Mouse (Mus musculus) ES-Bruce4 (cell line): Measurements from ENCODE around the gene Polr3e. TPM values are rescaled to one million over a fixed set of nuclear protein-coding genes. Genes with fewer than 3 reads are reported as not detected.
"Not testable (repeated sequence)": the region's sequence is repeated elsewhere in the genome, so short reads cannot be mapped to it uniquely, and the experiment has no call there.

Source experiments
- H3K27ac ChIP-seq: 2 replicates; pipeline ENCODE4 v1.5.1; 2012; ENCODE audit warnings: low read length, inconsistent platforms; ENCODE audit not compliant: insufficient read depth
- H3K27me3 ChIP-seq: 2 replicates; pipeline ENCODE4 v1.6.1; 2012; ENCODE audit warnings: mild to moderate bottlenecking, low read length, inconsistent platforms; ENCODE audit not compliant: control insufficient read depth, poor library complexity, insufficient read depth, severe bottlenecking
- H3K36me3 ChIP-seq: 2 replicates; pipeline ENCODE4 v1.6.1; 2012; ENCODE audit warnings: inconsistent platforms, mild to moderate bottlenecking, low read length, moderate library complexity; ENCODE audit not compliant: control insufficient read depth, poor library complexity, insufficient read depth, severe bottlenecking
- H3K4me1 ChIP-seq: one replicate; pipeline ENCODE4 v1.8.1; 2011; ENCODE audit warnings: low read length; ENCODE audit not compliant: control insufficient read depth, insufficient read depth
- H3K4me3 ChIP-seq: 2 replicates; pipeline ENCODE4 v1.5.1; 2011; ENCODE audit warnings: low read depth, mild to moderate bottlenecking, low read length
- H3K9ac ChIP-seq: 2 replicates; pipeline ENCODE4 v1.6.1; 2012; ENCODE audit warnings: low read depth, mild to moderate bottlenecking, inconsistent platforms; ENCODE audit not compliant: poor library complexity, severe bottlenecking
- H3K9me3 ChIP-seq: replicated peaks from 2 replicates; pipeline ENCODE4 v1.6.1; 2012; ENCODE audit warnings: mild to moderate bottlenecking, low read length, inconsistent platforms; ENCODE audit not compliant: control insufficient read depth, poor library complexity, insufficient read depth, severe bottlenecking
- CTCF ChIP-seq: IDR thresholded peaks from one replicate; pipeline ENCODE4 v1.8.1; 2011; ENCODE audit warnings: low read depth, low read length
- EP300 ChIP-seq: IDR thresholded peaks from 2 replicates; pipeline ENCODE4 v1.6.1; 2011; ENCODE audit warnings: low read depth, low read length; ENCODE audit not compliant: insufficient read depth
- POLR2A ChIP-seq: IDR thresholded peaks from one replicate; pipeline ENCODE4 v1.8.1; 2011; ENCODE audit warnings: low read length; ENCODE audit not compliant: insufficient read depth
- polyA plus RNA-seq: library from polyadenylated mRNA; stranded (reverse); fragments of >200 nt; gene quantifications from 2 replicates; pipeline ENCODE4 v1.2.4, GENCODE M21; 2011; ENCODE audit warnings: low read depth; ENCODE audit not compliant: missing spikeins, insufficient read depth, insufficient read length

Gene Polr3e
- polyA plus RNA-seq, 1 experiment: 36.0 TPM

GRCm38 (mm10) chr7:120960601-120961000 is 43.1 kb downstream of the Polr3e start:
- Histone ChIP-seq H3K4me1 (no peaks in the 10 kb centered on the region), H3K4me3 (no peak overlapping the region), H3K9ac (no peak overlapping the region), H3K27me3 (no peaks in the 10 kb centered on the region), H3K36me3 (peaks cover 30% of the 10 kb centered on the region), H3K27ac (no peak overlapping the region), H3K9me3 (no peaks in the 10 kb centered on the region)
- TF ChIP-seq CTCF (peak; percentile 7), EP300 (no peak), POLR2A (no peak)

GRCm38 (mm10) chr7:120961893-120962292 is 44.3 kb downstream of the Polr3e start:
- Histone ChIP-seq H3K27me3 (no peaks in the 10 kb centered on the region), H3K36me3 (peaks cover 30% of the 10 kb centered on the region), H3K4me1 (no peaks in the 10 kb centered on the region), H3K9me3 (no peaks in the 10 kb centered on the region), H3K4me3 (no peak overlapping the region), H3K9ac (no peak overlapping the region), H3K27ac (no peak overlapping the region)
- TF ChIP-seq EP300: no peak

GRCm38 (mm10) chr7:120963126-120963525 is 45.6 kb downstream of the Polr3e start:
- Histone ChIP-seq H3K9me3 (no peaks in the 10 kb centered on the region), H3K4me3 (no peak overlapping the region), H3K9ac (no peak overlapping the region), H3K36me3 (peaks cover 23% of the 10 kb centered on the region), H3K27ac (no peak overlapping the region), H3K27me3 (no peaks in the 10 kb centered on the region), H3K4me1 (no peaks in the 10 kb centered on the region)
- TF ChIP-seq POLR2A (no peak), CTCF (no peak), EP300 (no peak)

- Histone ChIP-seq H3K9me3 (no peaks in the 10 kb centered on the region), H3K4me3 (no peak overlapping the region), H3K36me3 (peaks cover 7% of the 10 kb centered on the region), H3K27me3 (no peaks in the 10 kb centered on the region), H3K4me1 (no peaks in the 10 kb centered on the region), H3K27ac (no peak overlapping the region), H3K9ac (no peak overlapping the region)
- TF ChIP-seq EP300: no peak
- TF ChIP-seq POLR2A: no peak
- no peak for TF ChIP-seq CTCF
Measured at GRCm38 (mm10) chr7:120969221-120969620, 51.7 kb downstream of the Polr3e start.

GRCm38 (mm10) chr7:120970112-120970511 is 52.6 kb downstream of the Polr3e start:
- Histone ChIP-seq H3K36me3 (peaks cover 7% of the 10 kb centered on the region), H3K4me3 (no peak overlapping the region), H3K27me3 (no peaks in the 10 kb centered on the region), H3K9me3 (no peaks in the 10 kb centered on the region), H3K9ac (no peak overlapping the region), H3K27ac (no peak overlapping the region), H3K4me1 (no peaks in the 10 kb centered on the region)
- TF ChIP-seq POLR2A: no peak
- TF ChIP-seq CTCF: no peak
- TF ChIP-seq EP300: no peak

GRCm38 (mm10) chr7:120972471-120972870 is 54.9 kb downstream of the Polr3e start:
- not testable (repeated sequence) for H3K4me1 ChIP-seq, H3K4me3 ChIP-seq, H3K9me3 ChIP-seq, H3K27me3 ChIP-seq, H3K9ac ChIP-seq, H3K27ac ChIP-seq, H3K36me3 ChIP-seq

GRCm38 (mm10) chr7:120974001-120974400 is 56.5 kb downstream of the Polr3e start:
- Histone ChIP-seq H3K36me3 (peaks cover under 1% of the 10 kb centered on the region; the same call in 1 of the 2 replicates), H3K9me3 (no peaks in the 10 kb centered on the region), H3K4me3 (no peak overlapping the region), H3K27ac (no peak overlapping the region), H3K27me3 (no peaks in the 10 kb centered on the region), H3K4me1 (no peaks in the 10 kb centered on the region), H3K9ac (no peak overlapping the region)
- no peak for TF ChIP-seq CTCF
- TF ChIP-seq POLR2A: no peak
- no peak for TF ChIP-seq EP300
